Mouse (Mus musculus): ENCODE results near the gene Cfc1. TPM values are rescaled to one million over a fixed set of nuclear protein-coding genes. Genes with fewer than 3 reads are reported as not detected.

Gene Cfc1
- polyA plus RNA-seq, 1 experiment from 2014 or later, result 2.3 TPM

- Histone ChIP-seq H3K9ac (replicated peaks; ENCODE audit: low read depth, low read length) (no peak overlapping the region), H3K27ac (ENCODE audit: low read length) (no peak overlapping the region), H3K4me2 (replicated peaks; ENCODE audit: low read depth, low read length) (no peak overlapping the region), H3K27me3 (ENCODE audit: control insufficient read depth, insufficient read depth, low read length) (no peaks in the 10 kb centered on the region), H3K9me3 (ENCODE audit: control insufficient read depth, low read depth, low read length) (no peaks in the 10 kb centered on the region), H3K36me3 (ENCODE audit: control insufficient read depth, insufficient read depth, low read length) (no peaks in the 10 kb centered on the region), H3K4me1 (ENCODE audit: control insufficient read depth, insufficient read depth, low read length) (no peaks in the 10 kb centered on the region), H3K4me3 (ENCODE audit: low read depth, low read length) (no peak overlapping the region)
- WGBS, result 83% methylated on average over 8 of the region's 8 CpGs
- ATAC-seq (ENCODE audit: insufficient number of reproducible peaks, insufficient read depth, low FRiP score, low read depth), result no peak
Observed at GRCm38 (mm10) chr1:34564383-34565045, 29.1 kb downstream of the Cfc1 start.

- Histone ChIP-seq H3K4me3 (ENCODE audit: low read depth, low read length) (no peak overlapping the region), H3K36me3 (ENCODE audit: control insufficient read depth, insufficient read depth, low read length) (no peaks in the 10 kb centered on the region), H3K9me3 (ENCODE audit: control insufficient read depth, low read depth, low read length) (no peaks in the 10 kb centered on the region), H3K4me1 (ENCODE audit: control insufficient read depth, insufficient read depth, low read length) (no peaks in the 10 kb centered on the region), H3K9ac (replicated peaks; ENCODE audit: low read depth, low read length) (no peak overlapping the region), H3K27ac (ENCODE audit: low read length) (no peak overlapping the region), H3K4me2 (replicated peaks; ENCODE audit: low read depth, low read length) (no peak overlapping the region), H3K27me3 (ENCODE audit: control insufficient read depth, insufficient read depth, low read length) (no peaks in the 10 kb centered on the region)
- no peak for ATAC-seq (ENCODE audit: insufficient number of reproducible peaks, insufficient read depth, low FRiP score, low read depth)
- 93% methylated on average over 2 of the region's 2 CpGs for whole genome bisulfite sequencing
Observed at GRCm38 (mm10) chr1:34568120-34568519, 32.7 kb downstream of the Cfc1 start.

GRCm38 (mm10) chr1:34569876-34570275, 34.4 kb downstream of the Cfc1 start:
- no peaks in the 10 kb centered on the region for H3K27me3 ChIP-seq (ENCODE audit: control insufficient read depth, insufficient read depth, low read length)
- H3K9ac ChIP-seq (replicated peaks; ENCODE audit: low read depth, low read length), result no peak overlapping the region
- H3K4me2 ChIP-seq (replicated peaks; ENCODE audit: low read depth, low read length), result no peak overlapping the region
- no peaks in the 10 kb centered on the region for H3K36me3 ChIP-seq (ENCODE audit: control insufficient read depth, insufficient read depth, low read length)
- H3K4me3 ChIP-seq (ENCODE audit: low read depth, low read length), result no peak overlapping the region
- no peaks in the 10 kb centered on the region for H3K4me1 ChIP-seq (ENCODE audit: control insufficient read depth, insufficient read depth, low read length)
- no peak overlapping the region for H3K27ac ChIP-seq (ENCODE audit: low read length)
- no peak for ATAC-seq (ENCODE audit: insufficient number of reproducible peaks, insufficient read depth, low FRiP score, low read depth)
- 93% methylated on average over 2 of the region's 2 CpGs for WGBS
- no peaks in the 10 kb centered on the region for H3K9me3 ChIP-seq (ENCODE audit: control insufficient read depth, low read depth, low read length)

- no peaks in the 10 kb centered on the region for H3K27me3 ChIP-seq (ENCODE audit: control insufficient read depth, insufficient read depth, low read length)
- no peak overlapping the region for H3K9ac ChIP-seq (replicated peaks; ENCODE audit: low read depth, low read length)
- no peak overlapping the region for H3K27ac ChIP-seq (ENCODE audit: low read length)
- H3K4me3 ChIP-seq (ENCODE audit: low read depth, low read length), result no peak overlapping the region
- WGBS, result 80% methylated on average over 6 of the region's 6 CpGs
- H3K36me3 ChIP-seq (ENCODE audit: control insufficient read depth, insufficient read depth, low read length), result no peaks in the 10 kb centered on the region
- no peak for ATAC-seq (ENCODE audit: insufficient number of reproducible peaks, insufficient read depth, low FRiP score, low read depth)
- H3K9me3 ChIP-seq (ENCODE audit: control insufficient read depth, low read depth, low read length), result no peaks in the 10 kb centered on the region
- H3K4me1 ChIP-seq (ENCODE audit: control insufficient read depth, insufficient read depth, low read length), result no peaks in the 10 kb centered on the region
- H3K4me2 ChIP-seq (replicated peaks; ENCODE audit: low read depth, low read length), result no peak overlapping the region
Observed at GRCm38 (mm10) chr1:34571431-34571830, 36.0 kb downstream of the Cfc1 start.

GRCm38 (mm10) chr1:34573221-34573620, 37.8 kb downstream of the Cfc1 start:
- Histone ChIP-seq H3K4me3 (ENCODE audit: low read depth, low read length) (no peak overlapping the region), H3K9me3 (ENCODE audit: control insufficient read depth, low read depth, low read length) (no peaks in the 10 kb centered on the region), H3K36me3 (ENCODE audit: control insufficient read depth, insufficient read depth, low read length) (no peaks in the 10 kb centered on the region), H3K27ac (ENCODE audit: low read length) (no peak overlapping the region), H3K9ac (replicated peaks; ENCODE audit: low read depth, low read length) (no peak overlapping the region), H3K4me1 (ENCODE audit: control insufficient read depth, insufficient read depth, low read length) (no peaks in the 10 kb centered on the region), H3K4me2 (replicated peaks; ENCODE audit: low read depth, low read length) (no peak overlapping the region), H3K27me3 (ENCODE audit: control insufficient read depth, insufficient read depth, low read length) (0 out of 2 replicates have a peak, but pooled peaks cover under 1% of the 10 kb centered on the region)
- no peak for ATAC-seq (ENCODE audit: insufficient number of reproducible peaks, insufficient read depth, low FRiP score, low read depth)
- WGBS, result 72% methylated on average over 6 of the region's 6 CpGs

- Histone ChIP-seq H3K27me3 (ENCODE audit: control insufficient read depth, insufficient read depth, low read length) (peaks cover 8% of the 10 kb centered on the region; the same call in 1 of the 2 replicates), H3K9me3 (ENCODE audit: control insufficient read depth, low read depth, low read length) (no peaks in the 10 kb centered on the region), H3K9ac (replicated peaks; ENCODE audit: low read depth, low read length) (no peak within 1 kb of the TSS), H3K4me1 (ENCODE audit: control insufficient read depth, insufficient read depth, low read length) (no peaks in the 10 kb centered on the region), H3K27ac (ENCODE audit: low read length) (no peak within 1 kb of the TSS), H3K36me3 (ENCODE audit: control insufficient read depth, insufficient read depth, low read length) (no peaks in the 10 kb centered on the region), H3K4me2 (replicated peaks; ENCODE audit: low read depth, low read length) (peak within 1 kb of the TSS; percentile 53), H3K4me3 (ENCODE audit: low read depth, low read length) (peak within 1 kb of the TSS; percentile 24)
- under 1% methylated on average over 48 of the region's 53 CpGs for WGBS
- ATAC-seq (ENCODE audit: insufficient number of reproducible peaks, insufficient read depth, low FRiP score, low read depth), result peak; percentile 89
Observed at GRCm38 (mm10) chr1:34578851-34579781, 43.7 kb downstream of the Cfc1 start, which contains the start of gene Amer3. Amer3 (plus strand) TSS chr1:34579657.

GRCm38 (mm10) chr1:34579782-34580356, 44.4 kb downstream of the Cfc1 start:
- Histone ChIP-seq H3K4me1 (ENCODE audit: control insufficient read depth, insufficient read depth, low read length) (no peaks in the 10 kb centered on the region), H3K4me3 (ENCODE audit: low read depth, low read length) (peak overlapping the region; percentile 24), H3K9me3 (ENCODE audit: control insufficient read depth, low read depth, low read length) (no peaks in the 10 kb centered on the region), H3K27me3 (ENCODE audit: control insufficient read depth, insufficient read depth, low read length) (peaks cover 8% of the 10 kb centered on the region; the same call in 1 of the 2 replicates), H3K36me3 (ENCODE audit: control insufficient read depth, insufficient read depth, low read length) (no peaks in the 10 kb centered on the region), H3K4me2 (replicated peaks; ENCODE audit: low read depth, low read length) (peak overlapping the region; percentile 53), H3K27ac (ENCODE audit: low read length) (no peak overlapping the region), H3K9ac (replicated peaks; ENCODE audit: low read depth, low read length) (no peak overlapping the region)
- ATAC-seq (ENCODE audit: insufficient number of reproducible peaks, insufficient read depth, low FRiP score, low read depth), result no peak
- 2% methylated on average over 18 of the region's 18 CpGs for WGBS

GRCm38 (mm10) chr1:34582218-34582617, 46.8 kb downstream of the Cfc1 start:
- H3K4me3 ChIP-seq (ENCODE audit: low read depth, low read length), result no peak overlapping the region
- no peak overlapping the region for H3K4me2 ChIP-seq (replicated peaks; ENCODE audit: low read depth, low read length)
- H3K36me3 ChIP-seq (ENCODE audit: control insufficient read depth, insufficient read depth, low read length), result no peaks in the 10 kb centered on the region
- H3K27ac ChIP-seq (ENCODE audit: low read length), result no peak overlapping the region
- H3K27me3 ChIP-seq (ENCODE audit: control insufficient read depth, insufficient read depth, low read length), result peaks cover 8% of the 10 kb centered on the region; the same call in 1 of the 2 replicates
- ATAC-seq (ENCODE audit: insufficient number of reproducible peaks, insufficient read depth, low FRiP score, low read depth), result no peak
- H3K9ac ChIP-seq (replicated peaks; ENCODE audit: low read depth, low read length), result no peak overlapping the region
- WGBS, result 75% methylated on average over 6 of the region's 6 CpGs
- no peaks in the 10 kb centered on the region for H3K9me3 ChIP-seq (ENCODE audit: control insufficient read depth, low read depth, low read length)
- H3K4me1 ChIP-seq (ENCODE audit: control insufficient read depth, insufficient read depth, low read length), result no peaks in the 10 kb centered on the region
